Mouse (Mus musculus): ENCODE results near the gene Rdh13. TPM values are rescaled to one million over a fixed set of nuclear protein-coding genes. Genes with fewer than 3 reads are reported as not detected.

Gene Rdh13
- polyA plus RNA-seq, 1 experiment = 16.4 TPM

DNA sequence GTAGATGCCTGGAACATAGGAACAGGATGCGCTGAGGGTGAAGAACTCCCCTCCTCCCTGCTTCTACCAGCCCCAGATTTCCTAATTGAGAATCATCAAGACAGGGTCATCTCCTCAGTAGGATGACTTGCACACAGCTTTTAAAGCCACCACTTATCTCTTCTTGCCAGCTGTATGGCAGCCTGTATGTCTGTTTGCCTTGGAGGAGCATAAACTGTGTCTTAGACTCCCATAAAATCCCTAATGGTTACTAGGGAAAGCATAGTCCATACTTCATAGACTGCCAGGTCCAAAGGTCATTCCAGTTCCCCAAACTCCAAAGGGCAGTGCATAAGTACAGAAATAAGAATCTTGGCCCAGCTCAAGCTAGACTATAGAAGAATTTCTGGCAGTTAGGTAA lies 47.7 kb downstream of the Rdh13 start, which contains the start of gene Gp6:
Gp6 (minus strand) TSS at position 15 of the 400 bp plus-strand sequence.
- no peak for TF ChIP-seq POLR2A (IDR thresholded peaks at IDR 0.05; ENCODE audit: borderline replicate concordance, extremely low read depth, low read depth, low read length)
- no peak for TF ChIP-seq CTCF (IDR thresholded peaks at IDR 0.05; ENCODE audit: insufficient read depth, low read length)
- Histone ChIP-seq H3K4me1 (ENCODE audit: control insufficient read depth, insufficient read depth, low read length) (no peaks in the 10 kb centered on the region), H3K4me3 (replicated peaks; ENCODE audit: extremely low read depth, low read depth, low read length) (no peak within 1 kb of the TSS)
- 86% methylated on average over 1 of the region's 1 CpGs for WGBS
- DNase-seq = no peak

Other genes starting within 250 kb of the Rdh13 start
- 3.1 and 3.3 TPM in 2 replicates for gene Lilra5, start 207.9 kb downstream of the Rdh13 start, polyA plus RNA-seq (2012; rRNA removed)
- 1.7 and 2.5 TPM in 2 replicates for gene Ncr1, start 107.9 kb downstream of the Rdh13 start, polyA plus RNA-seq (2012; rRNA removed)
- gene Gp6, start 47.9 kb downstream of the Rdh13 start, polyA plus RNA-seq (2012; rRNA removed) = 0.41 and 0.49 TPM in 2 replicates
- 32.7 and 44.8 TPM in 2 replicates for gene Eps8l1, start 15.0 kb upstream of the Rdh13 start, polyA plus RNA-seq (2012; rRNA removed)
- 92.3 and 108 TPM in 2 replicates for gene Ppp1r12c, start 56.0 kb upstream of the Rdh13 start, polyA plus RNA-seq (2012; rRNA removed)
- 0.81 and 0.89 TPM in 2 replicates for gene Tnnt1, start 70.7 kb upstream of the Rdh13 start, polyA plus RNA-seq (2012; rRNA removed)
- 428 and 438 TPM in 2 replicates for gene Tnni3, start 78.6 kb upstream of the Rdh13 start, polyA plus RNA-seq (2012; rRNA removed)
- gene Dnaaf3, start 86.8 kb upstream of the Rdh13 start, polyA plus RNA-seq (2012; rRNA removed) = 16.1 and 17.8 TPM in 2 replicates
- 12.6 and 13.8 TPM in 2 replicates for gene Syt5, start 101.9 kb upstream of the Rdh13 start, polyA plus RNA-seq (2012; rRNA removed)
- gene Ptprh, start 158.4 kb upstream of the Rdh13 start, polyA plus RNA-seq (2012; rRNA removed) = 0.08 and 0.14 TPM in 2 replicates
- 10.1 and 14.6 TPM in 2 replicates for gene Tmem86b, start 185.8 kb upstream of the Rdh13 start, polyA plus RNA-seq (2012; rRNA removed)
- 99.0 and 112 TPM in 2 replicates for gene Ppp6r1, start 213.4 kb upstream of the Rdh13 start, polyA plus RNA-seq (2012; rRNA removed)
- gene Hspbp1, start 239.4 kb upstream of the Rdh13 start, polyA plus RNA-seq (2012; rRNA removed) = 38.8 and 39.6 TPM in 2 replicates
- gene Brsk1, start 245.0 kb upstream of the Rdh13 start, polyA plus RNA-seq (2012; rRNA removed) = 4.1 and 4.9 TPM in 2 replicates

Data from lung, adult 2 months (tissue).